Mouse (Mus musculus): ENCODE measurements around the gene Ppp1r10. TPM values are rescaled to one million over a fixed set of nuclear protein-coding genes. Genes with fewer than 3 reads are reported as not detected.
A peak's percentile ranks its signal among the peaks of the same experiment; 100 is the strongest.

The Ppp1r10 gene
- total RNA-seq (2021) = 100 to 1,000 TPM in 1 of 2 experiments, 10 to 100 TPM in 1; 96.2 to 108 TPM
- long read RNA-seq, experiment 1, partial matches to known transcripts = 8 of 18 reads
- long read RNA-seq, experiment 1, other reads (novel, unspliced or antisense) = 7 of 18 reads
- long read RNA-seq, experiment 2, partial matches to known transcripts = 6 of 12 reads
- long read RNA-seq, experiment 2, other reads (novel, unspliced or antisense) = 2 of 12 reads

GRCm38 (mm10) chr17:35916297-35917142 is at the start of gene Ppp1r10, which contains the start of gene Mrps18b:
TSS of gene Ppp1r10 (plus strand) at chr17:35916434.
TSS of gene Mrps18b (minus strand) at chr17:35916389.
- peak; percentile 98 to 99 for DNase-seq

DNA sequence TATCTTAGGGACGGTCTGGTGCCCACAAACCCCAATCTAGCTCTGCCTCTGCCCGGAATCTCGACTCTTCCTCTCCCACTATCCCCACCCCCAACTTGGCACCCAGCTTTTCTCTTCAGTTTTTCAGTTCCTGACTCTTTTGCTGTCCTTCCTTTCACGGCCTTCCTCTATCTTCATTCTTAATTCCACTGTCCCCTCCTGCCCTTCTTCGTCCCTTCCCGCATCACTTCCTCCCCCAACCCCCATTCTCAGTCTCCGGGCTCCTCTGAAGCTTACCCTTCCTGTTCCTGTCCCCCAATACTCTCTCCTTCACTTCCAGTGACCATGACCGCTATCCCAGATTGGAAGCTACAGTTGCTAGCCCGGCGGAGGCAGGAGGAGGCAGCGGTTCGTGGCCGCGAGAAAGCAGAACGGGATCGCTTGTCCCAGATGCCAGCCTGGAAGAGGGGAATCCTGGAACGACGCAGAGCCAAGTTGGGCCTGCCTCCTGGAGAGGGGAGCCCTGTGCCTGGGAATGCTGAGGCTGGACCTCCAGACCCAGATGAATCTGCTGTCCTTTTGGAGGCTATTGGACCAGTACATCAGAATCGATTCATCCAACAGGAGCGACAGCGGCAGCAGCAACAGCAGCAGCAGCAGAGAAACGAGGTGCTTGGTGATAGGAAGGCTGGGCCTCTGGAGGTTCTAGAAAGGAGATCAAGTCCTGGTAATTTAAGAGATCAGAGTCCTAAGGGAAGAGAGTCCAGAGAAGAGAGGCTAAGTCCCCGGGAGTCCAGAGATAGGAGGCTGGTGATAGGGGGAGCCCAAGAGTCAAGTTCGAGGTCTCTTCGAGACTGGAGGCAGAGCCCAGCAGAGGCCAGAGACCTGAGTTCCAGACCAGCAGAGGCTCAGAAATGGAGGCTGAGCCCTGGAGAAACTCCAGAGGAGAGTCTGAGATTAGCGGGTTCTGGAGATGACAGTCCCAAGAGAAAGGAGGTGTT is 49.0 kb upstream of the Ppp1r10 start:
- peak; percentile 59 to 75 for DNase-seq

GRCm38 (mm10) chr17:35868165-35868820 is 47.9 kb upstream of the Ppp1r10 start:
- DNase-seq = peak; percentile 38 to 66

DNA sequence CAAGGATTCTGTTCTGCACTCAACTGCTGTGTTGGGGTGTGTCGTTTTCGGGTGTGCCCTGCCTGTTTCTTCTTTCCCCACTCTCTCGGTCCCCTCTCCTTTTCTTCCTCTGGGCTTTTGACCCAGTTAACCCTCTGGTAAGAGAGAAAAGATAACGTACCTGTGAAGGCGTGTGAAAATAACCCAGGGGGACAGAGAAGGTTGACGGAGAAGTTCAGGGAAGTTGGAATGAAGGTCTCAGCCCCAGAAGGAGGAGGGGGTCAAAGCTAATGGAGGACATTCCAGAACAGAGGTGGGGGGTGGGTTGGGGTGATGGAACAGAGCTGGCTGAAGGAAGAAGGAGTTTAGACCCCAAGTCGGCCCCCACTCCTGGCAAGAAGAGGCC is 47.3 kb upstream of the Ppp1r10 start:
- DNase-seq = no peak

DNA sequence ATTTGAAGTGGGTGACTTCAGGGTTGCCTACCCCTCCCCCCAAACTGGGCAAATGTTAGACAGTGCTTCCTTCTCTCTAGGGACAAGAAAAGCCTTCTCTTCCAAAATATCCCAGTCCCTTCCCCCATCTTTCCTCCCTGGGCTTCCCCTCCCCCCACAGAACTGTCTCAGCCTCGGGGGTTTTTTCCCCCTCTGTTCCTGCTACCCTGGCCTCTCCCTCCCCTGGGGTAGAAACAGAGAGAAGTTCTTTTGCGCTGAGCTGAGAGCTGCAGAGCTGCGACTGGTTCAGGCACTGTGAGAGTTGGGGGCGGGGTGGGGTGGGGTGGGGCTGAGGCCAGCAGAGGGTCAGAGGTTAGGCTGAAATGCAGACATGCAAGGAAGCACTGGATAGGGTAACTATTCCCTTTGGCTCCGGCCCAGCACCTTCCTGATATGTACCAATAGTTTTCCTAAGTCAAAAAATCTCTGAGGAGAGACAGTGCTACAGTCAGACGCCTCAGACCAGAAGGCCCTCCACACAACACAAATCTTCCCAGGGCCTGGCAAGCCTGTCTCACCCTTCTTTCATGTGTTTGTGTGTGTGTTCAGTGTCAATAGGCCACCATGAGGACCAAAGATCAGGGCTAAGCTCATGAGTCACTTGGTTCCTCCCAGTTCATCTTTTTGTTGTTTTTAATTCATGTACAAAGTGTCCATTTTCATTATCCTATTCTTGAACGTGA is 46.7 kb upstream of the Ppp1r10 start:
- DNase-seq = peak; percentile 53 to 71

DNA sequence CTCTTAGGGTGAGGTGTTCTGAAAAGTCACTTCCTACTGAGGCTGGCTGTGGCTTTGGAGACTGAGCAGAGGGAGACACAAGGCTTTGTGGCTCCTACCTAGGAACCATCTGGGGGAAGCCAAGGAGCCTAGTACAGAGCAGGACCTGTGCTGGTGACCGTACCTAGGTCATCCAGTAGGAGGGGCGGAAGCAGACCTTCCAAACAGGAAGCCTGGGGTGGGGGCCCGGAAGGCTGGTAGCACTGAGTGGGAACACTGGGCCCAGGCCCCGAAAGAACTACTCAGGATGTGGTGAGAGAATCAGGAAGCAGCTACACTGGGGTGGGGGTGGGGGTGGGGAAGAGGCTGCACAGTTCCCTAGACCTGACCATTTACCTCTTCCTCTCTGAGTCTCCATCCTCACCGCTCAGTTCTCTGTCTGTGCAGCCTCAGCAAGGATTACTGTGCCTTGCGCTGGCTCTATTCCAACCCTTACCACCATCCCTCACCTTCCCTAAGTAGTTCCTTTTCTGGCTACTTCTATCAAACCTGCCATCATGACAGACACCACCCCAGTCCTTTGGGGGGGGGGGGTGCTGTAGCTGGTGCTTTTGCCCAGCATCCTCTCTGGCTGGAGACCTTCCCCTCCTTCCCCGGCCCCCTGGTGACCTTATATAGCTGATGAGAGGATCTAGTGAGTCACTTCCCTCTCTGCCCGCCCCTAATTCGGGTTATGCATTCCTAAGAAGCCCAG is 45.9 kb upstream of the Ppp1r10 start:
- DNase-seq = peak; percentile 70 to 81

GRCm38 (mm10) chr17:35870884-35871696 is 45.1 kb upstream of the Ppp1r10 start:
- peak; percentile 32 to 40 for DNase-seq

DNA sequence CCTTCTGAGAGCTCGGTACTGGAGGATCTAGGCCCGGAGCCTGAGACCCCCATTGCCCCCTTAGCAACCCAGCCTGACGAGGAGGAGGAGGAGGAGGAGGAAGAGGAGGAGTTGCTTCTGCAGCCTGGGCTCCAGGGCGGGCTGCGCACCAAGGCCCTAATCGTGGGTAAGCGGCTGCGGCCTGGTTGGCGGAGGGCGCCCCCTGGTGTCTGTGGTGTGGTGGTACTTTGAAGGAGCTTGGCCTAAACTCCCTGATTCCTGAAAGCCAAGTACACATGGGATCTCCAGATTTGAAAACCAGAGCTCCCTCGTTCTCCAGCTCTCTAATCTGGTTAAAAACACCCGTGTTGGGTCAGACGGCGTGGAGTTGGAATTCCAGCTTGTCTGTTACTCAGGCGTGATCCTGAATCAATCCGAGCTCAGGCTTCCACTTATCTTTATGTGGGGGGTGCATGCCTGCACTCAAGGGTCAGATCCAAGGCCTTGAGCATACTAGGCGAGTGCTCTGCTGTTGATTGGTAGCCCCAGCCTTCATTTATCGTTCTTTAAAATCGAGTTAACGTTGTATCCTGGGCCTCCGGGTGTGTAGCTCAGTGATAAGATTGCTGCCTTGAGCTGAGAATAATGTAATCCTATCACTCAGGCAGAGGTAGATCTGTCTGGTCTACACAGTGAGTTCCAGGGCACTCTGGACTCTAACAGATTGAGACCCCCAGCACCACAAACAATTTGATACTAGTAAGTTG is 42.3 kb upstream of the Ppp1r10 start:
- peak; percentile 94 to 96 for DNase-seq

GRCm38 (mm10) chr17:35874721-35875120 is 41.5 kb upstream of the Ppp1r10 start:
- DNase-seq = peak in 1 of 2 experiments; percentile 33

DNA sequence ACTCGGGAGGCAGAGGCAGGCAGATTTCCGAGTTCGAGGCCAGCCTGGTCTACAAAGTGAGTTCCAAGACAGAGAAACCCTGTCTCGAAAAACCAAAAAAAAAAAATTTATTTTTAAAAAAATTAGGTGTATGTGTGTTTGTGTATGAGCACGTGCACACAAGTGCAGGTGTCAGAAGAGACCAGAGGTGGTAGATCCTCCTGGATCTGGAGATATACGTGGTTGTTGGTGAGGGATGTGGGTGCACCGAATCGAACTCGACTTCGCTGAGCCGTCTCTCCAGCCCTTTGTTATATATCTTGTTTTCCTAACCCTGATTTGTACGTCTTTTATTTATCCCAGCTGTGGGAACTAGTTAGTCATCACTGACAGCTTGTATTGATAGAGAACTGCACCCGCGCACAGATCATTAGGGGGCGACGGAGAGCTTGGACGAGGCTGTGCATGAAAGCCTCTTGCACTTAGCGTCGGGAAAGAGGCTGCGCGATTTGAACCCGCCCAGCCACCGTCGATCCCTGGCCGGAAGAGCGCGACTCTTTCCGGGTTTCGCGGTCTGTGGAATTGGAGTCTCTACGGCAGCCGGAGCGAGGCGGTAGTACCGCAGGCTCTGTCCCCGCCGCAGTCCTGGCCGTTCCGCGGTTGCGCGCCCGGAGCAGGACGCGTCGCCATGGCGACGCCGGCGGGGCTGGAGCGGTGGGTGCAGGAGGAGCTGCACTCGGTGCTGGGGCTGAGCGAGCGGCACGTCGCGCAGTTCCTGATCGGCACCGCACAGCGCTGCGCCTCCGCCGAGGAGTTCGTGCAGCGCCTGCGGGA is 36.8 kb upstream of the Ppp1r10 start, which contains the start of gene Dhx16:
Dhx16 (plus strand) TSS at position 575 of the 813 bp plus-strand sequence.
- DNase-seq = peak; percentile 96 to 98

- no peak for DNase-seq
Measured at GRCm38 (mm10) chr17:35882924-35883323, 33.3 kb upstream of the Ppp1r10 start.

DNA sequence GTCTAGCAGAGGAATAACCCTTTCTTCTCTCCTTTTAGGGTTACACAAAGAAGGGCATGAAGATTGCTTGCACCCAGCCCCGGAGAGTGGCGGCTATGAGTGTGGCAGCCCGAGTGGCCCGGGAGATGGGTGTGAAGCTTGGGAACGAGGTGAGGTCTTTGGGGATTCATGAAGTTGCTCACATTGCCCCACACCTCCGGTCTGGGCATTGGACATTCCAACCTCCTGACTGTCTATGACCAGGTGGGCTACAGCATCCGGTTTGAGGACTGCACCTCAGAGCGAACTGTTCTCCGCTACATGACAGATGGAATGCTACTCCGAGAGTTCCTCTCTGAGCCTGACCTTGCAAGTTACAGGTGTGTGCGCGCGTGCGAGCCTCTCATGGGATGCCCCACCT is 32.5 kb upstream of the Ppp1r10 start:
- DNase-seq = no peak

GRCm38 (mm10) chr17:35887725-35888124 is 28.5 kb upstream of the Ppp1r10 start:
- DNase-seq = no peak

DNA sequence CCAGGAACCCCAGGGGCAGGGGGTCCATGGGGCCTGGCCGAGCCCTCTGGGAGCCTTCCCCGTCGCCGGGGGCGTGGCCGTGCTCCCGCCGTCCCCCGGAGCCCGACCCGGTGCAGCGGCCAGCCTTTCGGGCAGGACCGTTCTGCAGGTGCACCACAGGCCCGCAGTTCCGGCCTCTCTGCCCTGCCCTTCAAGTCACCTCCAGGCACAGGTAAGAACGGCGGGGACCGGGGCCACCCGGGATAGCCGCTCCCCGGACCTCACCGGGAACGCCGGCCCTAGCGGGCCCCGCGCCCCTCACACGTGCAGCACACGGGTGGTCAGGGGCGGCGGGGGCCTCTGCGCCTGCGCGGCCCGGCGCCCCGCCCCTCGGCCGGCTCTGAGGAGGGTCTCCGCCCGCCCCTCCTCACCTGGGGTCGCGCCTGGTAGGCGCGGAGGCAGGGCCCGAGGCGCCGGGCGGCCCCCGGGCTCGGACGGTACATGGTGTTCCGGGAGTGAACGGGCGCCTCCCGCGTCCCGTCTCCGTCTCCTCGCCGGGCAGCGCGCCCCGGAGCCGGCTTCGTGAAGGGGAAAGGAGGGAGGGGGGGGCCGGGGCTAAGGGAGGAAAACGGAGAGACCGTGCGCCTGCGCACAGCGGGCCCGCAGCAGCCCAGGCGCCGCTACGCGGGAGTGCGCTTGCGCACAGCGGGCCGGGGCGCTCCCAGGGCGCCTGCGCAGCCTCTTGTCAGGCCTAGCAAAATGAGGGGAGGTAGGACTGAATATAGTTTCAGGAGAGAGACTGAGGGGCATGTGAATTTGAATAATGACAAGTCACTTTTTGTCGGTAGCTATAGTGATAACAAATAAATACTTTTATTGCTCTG is 19.2 kb upstream of the Ppp1r10 start, which contains the start of gene 2310061I04Rik:
2310061I04Rik (minus strand) TSS at position 651 of the 863 bp plus-strand sequence.
- peak; percentile 93 to 95 for DNase-seq

DNA sequence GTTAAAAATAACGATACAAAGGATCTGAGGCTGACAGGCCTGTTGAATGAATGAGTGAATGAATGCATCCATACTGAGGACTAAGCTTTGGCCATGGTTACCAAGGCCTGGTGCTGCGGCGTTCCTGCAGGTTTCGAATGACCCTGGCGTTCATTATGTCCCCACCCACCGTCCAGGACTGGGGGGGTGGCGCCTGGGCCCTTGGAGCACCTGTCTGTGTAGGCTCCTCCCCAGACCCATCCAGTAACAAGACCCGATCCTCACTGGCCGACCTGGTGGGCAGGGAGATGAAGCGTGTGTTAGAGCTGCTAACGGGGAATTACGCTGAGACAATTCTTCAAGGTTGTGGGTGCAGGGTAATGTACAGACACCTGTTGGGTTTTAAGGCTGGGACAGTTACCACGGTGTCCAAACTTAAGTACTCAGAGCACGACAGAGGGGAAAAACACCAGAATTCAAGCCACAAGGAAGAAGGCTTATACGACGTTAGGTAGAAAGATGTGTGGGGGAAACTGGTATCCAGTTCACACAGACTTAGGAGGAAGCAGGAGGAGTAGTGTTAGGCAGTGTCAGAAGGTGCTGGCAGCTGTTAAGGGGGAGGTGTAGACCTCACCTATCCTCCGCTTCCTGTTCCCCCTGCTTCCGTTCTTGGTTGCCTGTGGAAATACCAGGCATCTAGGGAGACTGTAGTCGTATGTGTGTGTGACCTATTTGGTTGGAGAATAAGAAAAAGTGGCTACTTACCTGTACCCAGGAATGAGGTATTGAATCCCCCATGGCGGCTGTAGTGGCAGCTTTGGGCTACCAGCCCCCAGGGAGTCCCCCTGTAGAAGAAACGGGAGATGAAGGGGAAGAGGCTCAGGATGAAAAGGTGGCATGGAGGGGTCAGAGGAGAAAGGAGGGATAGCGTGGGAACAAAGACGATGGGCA is 18.3 kb upstream of the Ppp1r10 start:
- DNase-seq = no peak
